Mouse (Mus musculus) spleen, adult 2 months (tissue): ENCODE results near the gene Ank2. TPM values are rescaled to one million over a fixed set of nuclear protein-coding genes. Genes with fewer than 3 reads are reported as not detected.

Experiments used
- DNase-seq, 2 experiments: peaks; one replicate each; pipeline versions ENCODE4 v3.0.0 to v3.0.0-alpha.2; 2012 to 2021; ENCODE audit warnings: low spot score in 2 of 2, low read depth in 1 of 2
- H3K27ac ChIP-seq: fragments of 200-500 bp; 2 replicates; pipeline ENCODE4 v1.5.1; 2012; ENCODE audit warnings: low read length, inconsistent platforms; ENCODE audit not compliant: insufficient read depth
- H3K27me3 ChIP-seq: fragments of 200-500 bp; 2 replicates; pipeline ENCODE4 v1.6.1; 2012; ENCODE audit warnings: mild to moderate bottlenecking, moderate library complexity, low read length, inconsistent platforms; ENCODE audit not compliant: control insufficient read depth, insufficient read depth
- H3K36me3 ChIP-seq: fragments of 200-500 bp; 2 replicates; pipeline ENCODE4 v1.6.1; 2012; ENCODE audit warnings: mild to moderate bottlenecking, low read length, inconsistent platforms; ENCODE audit not compliant: control insufficient read depth, insufficient read depth
- H3K4me1 ChIP-seq: fragments of 200-500 bp; 2 replicates; pipeline ENCODE4 v1.6.1; 2011; ENCODE audit warnings: inconsistent platforms; ENCODE audit not compliant: control insufficient read depth, insufficient read depth, insufficient read length
- H3K4me3 ChIP-seq: fragments of 200-500 bp; 2 replicates; pipeline ENCODE4 v1.5.1; 2011; ENCODE audit warnings: mild to moderate bottlenecking, inconsistent platforms; ENCODE audit not compliant: insufficient read depth, insufficient read length; ENCODE audit errors: extremely low read depth
- CTCF ChIP-seq: fragments of 200-500 bp; IDR thresholded peaks from 2 replicates; pipeline ENCODE4 v1.5.1; 2011; ENCODE audit warnings: mild to moderate bottlenecking, inconsistent platforms; ENCODE audit not compliant: insufficient read depth, insufficient read length, insufficient replicate concordance; ENCODE audit errors: extremely low read depth
- POLR2A ChIP-seq: fragments of 200-500 bp; IDR thresholded peaks from 2 replicates; pipeline ENCODE4 v1.6.1; 2011; ENCODE audit warnings: low read depth, low read length, inconsistent platforms
- whole genome bisulfite sequencing: fragments of 180-500 bp; shearing (Covaris S2); methylation state at CpG from one replicate; pipeline ENCODE4 v1.1.7; 2018; 5-methylcytosine and 5-hydroxymethylcytosine counted together
- polyA plus RNA-seq: library from polyadenylated mRNA; depleted of rRNA; stranded (reverse); fragments of >200 nt; gene quantifications from 2 replicates; pipeline ENCODE4 v1.2.3, GENCODE M21; 2012

Gene Ank2
- polyA plus RNA-seq, 1 experiment, result 2.1 TPM

- no peak for TF ChIP-seq CTCF
- no peak for TF ChIP-seq POLR2A
- no peaks in the 10 kb centered on the region for H3K27me3 ChIP-seq
- H3K27ac ChIP-seq, result no peak overlapping the region
- 30% methylated on average over 16 of the region's 16 CpGs for WGBS
- H3K36me3 ChIP-seq, result no peaks in the 10 kb centered on the region
- no peak for DNase-seq
- H3K4me3 ChIP-seq, result no peak overlapping the region
- H3K4me1 ChIP-seq, result no peaks in the 10 kb centered on the region
Measured at GRCm38 (mm10) chr3:127225167-127225798, 273.9 kb downstream of the Ank2 start.

- Histone ChIP-seq H3K4me1 (no peaks in the 10 kb centered on the region), H3K27me3 (no peaks in the 10 kb centered on the region), H3K4me3 (no peak overlapping the region), H3K27ac (no peak overlapping the region), H3K36me3 (no peaks in the 10 kb centered on the region)
- TF ChIP-seq POLR2A, result no peak
- no peak for TF ChIP-seq CTCF
- WGBS, result 79% methylated on average over 13 of the region's 13 CpGs
- no peak for DNase-seq
Measured at GRCm38 (mm10) chr3:127224315-127225166, 274.6 kb downstream of the Ank2 start.

GRCm38 (mm10) chr3:127222086-127222485 lies 277.1 kb downstream of the Ank2 start:
- Histone ChIP-seq H3K4me1 (no peaks in the 10 kb centered on the region), H3K27ac (no peak overlapping the region), H3K27me3 (no peaks in the 10 kb centered on the region), H3K4me3 (no peak overlapping the region), H3K36me3 (no peaks in the 10 kb centered on the region)
- no peak for DNase-seq
- TF ChIP-seq POLR2A (no peak), CTCF (no peak)
- 87% methylated on average over 2 of the region's 2 CpGs for WGBS

- 91% methylated on average over 9 of the region's 9 CpGs for WGBS
- Histone ChIP-seq H3K4me1 (no peaks in the 10 kb centered on the region), H3K4me3 (no peak overlapping the region), H3K27me3 (no peaks in the 10 kb centered on the region), H3K27ac (no peak overlapping the region), H3K36me3 (no peaks in the 10 kb centered on the region)
- no peak for TF ChIP-seq POLR2A
- no peak for TF ChIP-seq CTCF
- DNase-seq, result no peak
Measured at GRCm38 (mm10) chr3:127220859-127221258, 278.3 kb downstream of the Ank2 start.

GRCm38 (mm10) chr3:127213534-127213933 lies 285.6 kb downstream of the Ank2 start:
- no peaks in the 10 kb centered on the region for H3K4me1 ChIP-seq
- H3K36me3 ChIP-seq, result no peaks in the 10 kb centered on the region
- no peaks in the 10 kb centered on the region for H3K27me3 ChIP-seq
- no peak overlapping the region for H3K27ac ChIP-seq
- no peak for DNase-seq
- TF ChIP-seq POLR2A (no peak), CTCF (no peak)
- 70% methylated on average over 5 of the region's 5 CpGs for WGBS
- H3K4me3 ChIP-seq, result no peak overlapping the region

GRCm38 (mm10) chr3:127211119-127211518 lies 288.0 kb downstream of the Ank2 start:
- Histone ChIP-seq H3K27ac (no peak overlapping the region), H3K4me1 (no peaks in the 10 kb centered on the region), H3K4me3 (no peak overlapping the region), H3K27me3 (no peaks in the 10 kb centered on the region), H3K36me3 (no peaks in the 10 kb centered on the region)
- DNase-seq, result no peak
- no peak for TF ChIP-seq CTCF
- TF ChIP-seq POLR2A, result no peak
- 72% methylated on average over 3 of the region's 3 CpGs for WGBS

- DNase-seq, result no peak
Measured at GRCm38 (mm10) chr3:127210552-127210951, 288.6 kb downstream of the Ank2 start.

More at GRCm38 (mm10) chr3:127210552-127210951, 288.6 kb downstream of the Ank2 start:
- Histone ChIP-seq H3K27ac (no peak overlapping the region), H3K4me1 (no peaks in the 10 kb centered on the region), H3K27me3 (no peaks in the 10 kb centered on the region), H3K36me3 (no peaks in the 10 kb centered on the region), H3K4me3 (no peak overlapping the region)
- WGBS, result 59% methylated on average over 4 of the region's 4 CpGs
- TF ChIP-seq CTCF (no peak), POLR2A (no peak)
